Comparison of ENCODE assay signal across 20 mouse cellular contexts in genomic region chr1:68120364-68120763, GRCm38 (mm10).
A peak's percentile ranks its signal among the peaks of the same experiment; 100 is the strongest.
DNase-seq lines count a peak whose midpoint lies in the region; ATAC-seq and TF ChIP-seq lines count a peak whose summit lies in the region.
"Had no signal": no experiment of that assay in that cellular context is flagged by ENCODE, and none has a peak within 500 bp of the region (broad histone marks: within the 10 kb centered on the region; RNA-seq: fewer than 3 reads in every experiment).

No protein-coding gene starts in this region.

- intact Hi-C loops in left cerebral cortex, adult 2 months (cut with DNase I), result no loop called here

- H3K9me3 ChIP-seq in kidney, postnatal 0 days (replicated peaks; ENCODE audit: low read length), result no peaks in the 10 kb centered on the region
- H3K9me3 ChIP-seq in hindbrain, embryonic 12.5 days (replicated peaks), result no peaks in the 10 kb centered on the region
- H3K9me3 ChIP-seq in hindbrain, postnatal 0 days (ENCODE audit: low read length), result no peaks in the 10 kb centered on the region
- H3K9me3 ChIP-seq in midbrain, embryonic 16.5 days (replicated peaks; ENCODE audit: control insufficient read depth, low read length, poor library complexity, severe bottlenecking), result no peaks in the 10 kb centered on the region
- H3K9me3 ChIP-seq: forebrain, embryonic 13.5 days; heart, embryonic 10.5 days; limb, embryonic 13.5 days; liver, embryonic 13.5 days had no signal

- peak; percentile 57 for DNase-seq in kidney, postnatal 0 days (ENCODE audit: low spot score)
- no peak for DNase-seq in kidney, postnatal 25 days
- peak; percentile 18 for DNase-seq in hindbrain, postnatal 0 days (ENCODE audit: low spot score)
- no peak for DNase-seq in left cerebral cortex, adult 2 months (ENCODE audit: extremely low spot score in 1 of 2, low spot score in 2 of 2)
- DNase-seq in right cerebral cortex, postnatal 4 days, result no peak
- DNase-seq: adrenal gland, adult 2 months; cerebellum, adult 18-20 months; cerebellum, postnatal 25 days; kidney, postnatal 14 days; layer of hippocampus, postnatal 36 days; liver, embryonic 13.5 days; lung, adult 2 months; lung, postnatal 14 days; thymus, postnatal 14 days had no signal

- H3K9ac ChIP-seq in kidney, postnatal 0 days (ENCODE audit: low read depth, low read length), result no peak overlapping the region
- H3K9ac ChIP-seq in hindbrain, embryonic 12.5 days, result no peak overlapping the region
- H3K9ac ChIP-seq in hindbrain, postnatal 0 days (replicated peaks; ENCODE audit: low read length), result no peak overlapping the region
- H3K9ac ChIP-seq in midbrain, embryonic 16.5 days (ENCODE audit: low read depth, low read length), result peak overlapping the region; percentile 12; the same call in 1 of the 2 replicates
- H3K9ac ChIP-seq: forebrain, embryonic 13.5 days; limb, embryonic 13.5 days; liver, embryonic 13.5 days had no signal

- H3K4me3 ChIP-seq in kidney, postnatal 0 days (replicated peaks; ENCODE audit: low read depth, low read length), result no peak overlapping the region
- H3K4me3 ChIP-seq in hindbrain, embryonic 12.5 days, result no peak overlapping the region
- H3K4me3 ChIP-seq in hindbrain, postnatal 0 days (ENCODE audit: low read length), result no peak overlapping the region
- H3K4me3 ChIP-seq in midbrain, embryonic 16.5 days (ENCODE audit: low read depth, low read length), result no peak overlapping the region
- no peak overlapping the region for H3K4me3 ChIP-seq in left cerebral cortex, adult 2 months
- H3K4me3 ChIP-seq: forebrain, embryonic 13.5 days; heart, embryonic 10.5 days; limb, embryonic 13.5 days; liver, embryonic 13.5 days had no signal

- peak; percentile 75 for ATAC-seq in kidney, postnatal 0 days (replicated peaks; ENCODE audit: low FRiP score, low read depth)
- ATAC-seq in hindbrain, embryonic 12.5 days (ENCODE audit: low FRiP score), result peak; percentile 61
- ATAC-seq in hindbrain, postnatal 0 days, result no peak
- ATAC-seq in midbrain, embryonic 16.5 days, result no peak
- ATAC-seq: forebrain, embryonic 13.5 days; intestine, embryonic 16.5 days had no signal

- no peaks in the 10 kb centered on the region for H3K27me3 ChIP-seq in kidney, postnatal 0 days (ENCODE audit: insufficient read depth, low read length)
- H3K27me3 ChIP-seq in hindbrain, embryonic 12.5 days, result no peaks in the 10 kb centered on the region
- H3K27me3 ChIP-seq in hindbrain, postnatal 0 days (ENCODE audit: insufficient read depth, low read length), result no peaks in the 10 kb centered on the region
- no peaks in the 10 kb centered on the region for H3K27me3 ChIP-seq in midbrain, embryonic 16.5 days (ENCODE audit: control insufficient read depth, insufficient read depth, low read depth, low read length)
- H3K27me3 ChIP-seq: forebrain, embryonic 13.5 days; limb, embryonic 13.5 days; liver, embryonic 13.5 days had no signal

- H3K27ac ChIP-seq in kidney, postnatal 0 days, result no peak overlapping the region
- no peak overlapping the region for H3K27ac ChIP-seq in hindbrain, embryonic 12.5 days
- no peak overlapping the region for H3K27ac ChIP-seq in hindbrain, postnatal 0 days
- H3K27ac ChIP-seq in midbrain, embryonic 16.5 days (ENCODE audit: low read length), result no peak overlapping the region
- no peak overlapping the region; the same call in 1 of the 2 replicates for H3K27ac ChIP-seq in left cerebral cortex, adult 2 months
- H3K27ac ChIP-seq: forebrain, embryonic 13.5 days; heart, embryonic 10.5 days; limb, embryonic 13.5 days; liver, embryonic 13.5 days had no signal

- WGBS in kidney, postnatal 0 days, result 52% methylated on average over 7 of the region's 7 CpGs
- 45% methylated on average over 7 of the region's 7 CpGs for WGBS in hindbrain, embryonic 12.5 days
- WGBS in hindbrain, postnatal 0 days, result 34% methylated on average over 7 of the region's 7 CpGs
- WGBS in midbrain, embryonic 16.5 days, result 31% methylated on average over 7 of the region's 7 CpGs

- no peak overlapping the region for H3K4me2 ChIP-seq in kidney, postnatal 0 days (ENCODE audit: low read length)
- H3K4me2 ChIP-seq in hindbrain, embryonic 12.5 days (replicated peaks), result no peak overlapping the region
- no peak overlapping the region for H3K4me2 ChIP-seq in hindbrain, postnatal 0 days (ENCODE audit: low read depth, low read length)
- H3K4me2 ChIP-seq in midbrain, embryonic 16.5 days (ENCODE audit: low read length), result no peak overlapping the region
- H3K4me2 ChIP-seq: forebrain, embryonic 13.5 days; limb, embryonic 13.5 days; liver, embryonic 13.5 days had no signal

- no peaks in the 10 kb centered on the region for H3K4me1 ChIP-seq in kidney, postnatal 0 days (replicated peaks; ENCODE audit: insufficient read depth, low read length)
- peaks cover 6% of the 10 kb centered on the region; the same call in 1 of the 2 replicates for H3K4me1 ChIP-seq in hindbrain, embryonic 12.5 days
- no peaks in the 10 kb centered on the region for H3K4me1 ChIP-seq in hindbrain, postnatal 0 days (ENCODE audit: insufficient read depth, low read length)
- no peaks in the 10 kb centered on the region for H3K4me1 ChIP-seq in midbrain, embryonic 16.5 days (ENCODE audit: control insufficient read depth, insufficient read depth, low read length)
- H3K4me1 ChIP-seq: forebrain, embryonic 13.5 days; heart, embryonic 10.5 days; limb, embryonic 13.5 days; liver, embryonic 13.5 days had no signal

- H3K36me3 ChIP-seq in kidney, postnatal 0 days (ENCODE audit: insufficient read depth, low read length), result no peaks in the 10 kb centered on the region
- H3K36me3 ChIP-seq in hindbrain, embryonic 12.5 days, result no peaks in the 10 kb centered on the region
- no peaks in the 10 kb centered on the region for H3K36me3 ChIP-seq in hindbrain, postnatal 0 days (ENCODE audit: insufficient read depth, low read length)
- no peaks in the 10 kb centered on the region for H3K36me3 ChIP-seq in midbrain, embryonic 16.5 days (ENCODE audit: control insufficient read depth, insufficient read depth, low read length)
- H3K36me3 ChIP-seq: heart, embryonic 10.5 days; limb, embryonic 13.5 days; liver, embryonic 13.5 days had no signal

- TF ChIP-seq CTCF in kidney, postnatal 0 days (IDR thresholded peaks at IDR 0.05; ENCODE audit: low read depth), result no peak
- TF ChIP-seq CTCF in hindbrain, postnatal 0 days (IDR thresholded peaks at IDR 0.05; ENCODE audit: low read depth), result no peak
- TF ChIP-seq CTCF in left cerebral cortex, adult 2 months (IDR thresholded peaks at IDR 0.05), result no peak

Comparison
In these comparisons a context has a peak if more than half of its experiments do, and no peak if none do; other contexts are left out.
1. ATAC-seq: peak in kidney, postnatal 0 days (single experiment) and hindbrain, embryonic 12.5 days (single experiment); none in hindbrain, postnatal 0 days (single experiment) and midbrain, embryonic 16.5 days (single experiment).
2. DNase-seq: peak in kidney, postnatal 0 days (single experiment) and hindbrain, postnatal 0 days (single experiment); none in kidney, postnatal 25 days (0 of 2), left cerebral cortex, adult 2 months (0 of 2) and right cerebral cortex, postnatal 4 days (single experiment).